Mouse (Mus musculus) CD4-positive naive resting alpha-beta T cell, adult 57 days (primary cell): ENCODE results near the gene Mark4. TPM values are rescaled to one million over a fixed set of nuclear protein-coding genes. Genes with fewer than 3 reads are reported as not detected.

Source experiments
- total RNA-seq: library from RNA; stranded (reverse); gene quantifications from one replicate; pipeline ENCODE4 v1.2.4, GENCODE M21; 2023

Mark4 gene
- 34.7 TPM for total RNA-seq

DNA sequence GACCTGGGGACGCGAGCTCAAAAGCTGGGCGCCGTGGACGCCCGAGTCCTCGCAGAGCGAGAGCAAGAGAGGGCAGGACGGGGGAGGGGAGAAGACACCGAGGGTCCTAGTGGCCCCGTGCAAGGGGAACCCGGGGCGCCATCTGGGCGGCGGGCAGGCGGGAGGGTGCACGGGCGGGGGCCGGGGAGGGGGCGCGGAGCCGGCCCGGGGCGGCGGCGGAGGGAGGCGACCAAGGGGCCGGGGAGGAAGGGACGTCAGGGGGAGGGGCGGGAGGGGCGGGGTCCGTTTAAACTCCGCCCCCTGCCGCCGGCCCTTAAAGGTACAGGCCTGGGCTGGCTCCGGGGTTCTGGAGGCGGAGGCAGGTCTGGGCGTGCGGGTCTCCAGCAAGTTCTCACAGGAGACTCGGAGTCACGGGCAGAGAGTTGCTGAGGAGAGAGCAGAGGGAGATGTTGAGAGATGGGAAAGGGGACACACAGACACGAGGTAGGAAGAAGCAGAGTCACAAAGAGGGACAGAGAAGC lies at the start of gene Mark4:
Mark4 (minus strand) TSS at position 231 of the 521 bp plus-strand sequence.

DNA sequence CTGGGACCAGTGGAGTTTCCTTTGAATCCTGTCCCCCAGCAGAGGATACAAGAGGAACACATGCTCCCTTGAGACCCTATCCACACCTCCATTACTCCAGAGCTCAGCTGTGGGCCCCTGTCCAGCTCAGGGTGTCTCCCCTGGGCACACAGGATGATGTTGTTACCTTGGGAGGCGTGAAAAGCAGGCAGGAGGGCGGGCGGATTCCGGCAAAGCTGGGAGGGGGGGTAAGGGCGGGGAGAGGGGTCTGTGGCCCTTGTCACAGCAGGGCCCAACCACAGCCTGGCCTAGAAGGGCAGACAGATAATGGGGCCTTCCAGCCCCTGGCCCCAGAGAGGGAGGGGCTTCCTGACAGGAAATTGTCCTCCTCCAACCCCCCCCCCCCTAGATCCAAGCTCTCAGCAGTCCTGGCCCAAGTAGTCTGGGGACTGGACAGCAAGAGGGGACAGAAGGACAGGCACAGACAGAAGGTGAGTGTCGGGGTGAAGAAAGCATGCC lies 4.3 kb upstream of the Mark4 start, which contains the start of gene Exoc3l2:
Exoc3l2 (plus strand) TSS at position 448 of the 498 bp plus-strand sequence.

DNA sequence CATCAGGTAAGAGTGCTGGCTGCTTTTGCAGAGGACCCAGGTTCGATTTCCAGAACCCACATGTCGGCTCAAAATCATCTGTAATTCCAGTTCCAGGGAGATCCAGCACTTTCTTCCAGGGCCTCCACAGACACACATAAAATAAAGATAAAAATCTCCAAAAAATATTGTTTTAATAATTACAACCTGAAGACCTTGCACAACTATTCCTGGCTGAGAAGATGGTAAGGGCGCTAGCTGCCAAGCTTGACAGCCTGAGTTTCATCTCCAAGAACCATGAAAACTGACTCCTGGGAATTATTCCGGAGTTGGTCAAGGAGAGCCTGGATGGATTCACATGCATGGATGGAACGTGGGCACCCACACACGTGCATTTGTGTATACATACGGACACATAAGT lies 54.1 kb downstream of the Mark4 start, which contains the start of gene Ckm:
Ckm (plus strand) TSS at position 301 of the 400 bp plus-strand sequence.

DNA sequence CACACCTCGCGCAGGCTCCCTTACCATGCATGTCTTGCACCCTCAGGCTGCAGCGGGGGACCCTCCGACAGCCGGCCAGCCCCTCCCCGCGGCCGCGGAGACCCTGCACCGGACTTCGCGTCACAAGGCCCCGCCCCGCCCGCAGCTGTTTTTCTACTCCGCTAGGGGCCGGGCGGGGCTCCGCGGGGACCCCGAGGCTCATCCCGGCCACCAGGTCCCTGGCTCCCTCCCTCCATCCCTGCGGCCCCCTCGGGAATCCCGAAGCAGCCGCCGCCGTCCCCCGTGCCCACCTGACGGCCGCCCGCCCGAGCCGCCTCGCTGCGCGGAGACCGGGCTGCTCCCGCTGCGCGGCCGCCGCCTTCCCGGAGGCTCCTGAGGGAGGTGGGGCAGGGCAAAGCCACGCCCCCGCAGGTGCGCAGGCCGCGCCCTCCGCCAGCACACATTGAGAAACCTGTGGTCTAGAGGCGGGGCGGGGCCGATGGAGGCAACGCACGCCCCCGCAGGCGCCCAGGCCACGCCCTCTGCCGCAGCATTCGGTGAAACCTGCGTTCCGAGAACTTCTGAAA lies 54.8 kb downstream of the Mark4 start, which contains the start of gene Klc3:
Klc3 (minus strand) TSS at position 374 of the 566 bp plus-strand sequence.

DNA sequence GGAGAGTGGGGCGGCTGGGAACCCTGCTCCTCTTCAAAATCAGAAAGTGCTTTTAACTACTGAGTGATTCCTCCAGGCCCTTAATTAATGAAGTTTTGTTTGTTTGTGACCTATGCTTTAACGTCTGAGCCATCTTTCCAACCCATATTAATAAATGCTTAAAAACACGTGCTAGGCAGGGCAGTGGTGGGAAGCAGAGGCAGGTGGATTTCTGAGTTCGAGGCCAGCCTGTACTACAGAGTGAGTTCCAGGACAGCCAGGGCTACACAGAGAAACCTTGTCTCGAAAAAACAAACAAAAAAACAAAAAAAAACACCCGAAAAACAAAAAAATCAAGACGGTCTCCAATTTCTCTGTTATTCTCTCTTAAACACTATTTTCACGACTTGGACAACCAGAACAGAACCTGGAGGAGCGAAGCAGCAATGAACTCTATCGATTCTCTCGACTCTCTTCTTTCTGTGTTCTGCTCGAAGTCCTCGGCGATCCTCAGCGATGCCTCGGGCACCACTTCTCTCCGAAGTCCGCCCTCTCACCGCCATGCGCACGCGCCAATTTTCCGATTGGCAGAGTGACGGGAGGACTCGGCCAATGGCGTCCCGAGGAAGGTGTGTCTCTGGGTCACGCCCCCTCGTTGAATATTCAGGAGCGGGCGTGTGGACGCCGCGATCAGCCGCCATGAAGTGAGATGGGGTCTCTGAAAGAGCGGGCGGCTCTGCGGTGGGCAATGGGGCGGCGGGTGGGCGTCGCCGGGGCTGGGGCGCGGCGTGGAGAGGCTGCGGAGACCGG lies 77.0 kb downstream of the Mark4 start, which contains the start of gene Ercc2:
Ercc2 (plus strand) TSS at position 634 of the 789 bp plus-strand sequence.

Other genes starting within 250 kb of the Mark4 start
- not detected for gene Gpr4, start 246.3 kb downstream of the Mark4 start, total RNA-seq
- 42.7 TPM for gene Opa3, start 230.5 kb downstream of the Mark4 start, total RNA-seq
- gene Vasp, start 187.0 kb downstream of the Mark4 start, total RNA-seq: 277 TPM
- gene Ppm1n, start 178.8 kb downstream of the Mark4 start, total RNA-seq: 0.89 TPM
- gene Rtn2, start 176.2 kb downstream of the Mark4 start, total RNA-seq: not detected
- gene Fosb, start 148.8 kb downstream of the Mark4 start, total RNA-seq: 869 TPM
- 55.4 TPM for gene Ercc1, start 114.0 kb downstream of the Mark4 start, total RNA-seq
- 15.5 TPM for gene Cd3eap, start 99.3 kb downstream of the Mark4 start, total RNA-seq
- gene Ppp1r13l, start 99.1 kb downstream of the Mark4 start, total RNA-seq: 1.5 TPM
- 74.3 TPM for gene Ercc2, start 76.8 kb downstream of the Mark4 start, total RNA-seq
- 7.1 TPM for gene Klc3, start 54.7 kb downstream of the Mark4 start, total RNA-seq
- gene Ckm, start 54.0 kb downstream of the Mark4 start, total RNA-seq: not detected
- not detected for gene Exoc3l2, start 4.5 kb upstream of the Mark4 start, total RNA-seq
- 4.1 TPM for gene Bloc1s3, start 49.5 kb upstream of the Mark4 start, total RNA-seq
- gene Trappc6a, start 49.6 kb upstream of the Mark4 start, total RNA-seq: 25.3 TPM
- gene Nkpd1, start 59.0 kb upstream of the Mark4 start, total RNA-seq: not detected
- gene Ppp1r37, start 104.3 kb upstream of the Mark4 start, total RNA-seq: 61.6 TPM
- gene Zfp296, start 118.5 kb upstream of the Mark4 start, total RNA-seq: 0.83 TPM
- gene Gemin7, start 118.8 kb upstream of the Mark4 start, total RNA-seq: 52.5 TPM
- 84.2 TPM for gene Clasrp, start 145.7 kb upstream of the Mark4 start, total RNA-seq
- 56.3 TPM for gene Relb, start 170.6 kb upstream of the Mark4 start, total RNA-seq
- gene Clptm1, start 206.2 kb upstream of the Mark4 start, total RNA-seq: 76.6 TPM
- gene Apoc2, start 219.1 kb upstream of the Mark4 start, total RNA-seq: not detected
- not detected for gene Gm44805, start 222.6 kb upstream of the Mark4 start, total RNA-seq
- not detected for gene Apoc4, start 222.7 kb upstream of the Mark4 start, total RNA-seq
- 2.0 TPM for gene Apoc1, start 233.8 kb upstream of the Mark4 start, total RNA-seq
- gene Apoe, start 240.4 kb upstream of the Mark4 start, total RNA-seq: 38.1 TPM